Mouse (Mus musculus) C2C12 (cell line): ENCODE data around the gene Fryl.

Experiments
- CTCF ChIP-seq: IDR thresholded peaks from one replicate; pipeline ENCODE4 v1.5.1; 2011; ENCODE audit not compliant: control insufficient read depth, insufficient read depth, insufficient read length
- FOSL1 ChIP-seq: IDR thresholded peaks from one replicate; pipeline ENCODE4 v1.8.0; 2011; ENCODE audit warnings: mild to moderate bottlenecking, low read length; ENCODE audit not compliant: poor library complexity, insufficient read depth, severe bottlenecking

DNA sequence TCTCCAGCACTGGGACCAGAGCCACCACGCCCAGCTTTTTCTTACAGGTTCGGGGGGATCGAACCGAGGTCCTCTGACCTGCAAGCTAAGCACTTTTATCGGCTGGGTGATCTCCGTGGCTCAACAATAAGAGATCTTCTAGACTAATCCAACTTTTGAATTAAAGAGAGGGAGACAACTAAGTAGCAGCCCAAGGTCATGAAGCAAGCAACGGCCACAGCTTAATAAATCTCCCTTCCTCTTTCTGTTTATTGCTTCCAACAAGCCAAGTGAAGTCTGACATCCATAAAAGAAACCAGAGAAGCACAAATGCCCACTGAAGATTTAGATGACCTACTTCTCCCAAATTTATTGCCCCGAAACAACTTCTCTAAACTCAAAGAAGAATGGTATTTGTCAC, 54.3 kb downstream of the Fryl start:
- TF ChIP-seq CTCF (no peak), FOSL1 (no peak)
